Mouse (Mus musculus): Measurements from ENCODE around the gene Gprin3. TPM values are rescaled to one million over a fixed set of nuclear protein-coding genes. Genes with fewer than 3 reads are reported as not detected.

Gprin3 gene
- 2.2 and 2.7 TPM in 2 replicates for polyA plus RNA-seq (2015; fragmentation: Nextera tagmentation; extraction: Ambion mirVana)

DNA sequence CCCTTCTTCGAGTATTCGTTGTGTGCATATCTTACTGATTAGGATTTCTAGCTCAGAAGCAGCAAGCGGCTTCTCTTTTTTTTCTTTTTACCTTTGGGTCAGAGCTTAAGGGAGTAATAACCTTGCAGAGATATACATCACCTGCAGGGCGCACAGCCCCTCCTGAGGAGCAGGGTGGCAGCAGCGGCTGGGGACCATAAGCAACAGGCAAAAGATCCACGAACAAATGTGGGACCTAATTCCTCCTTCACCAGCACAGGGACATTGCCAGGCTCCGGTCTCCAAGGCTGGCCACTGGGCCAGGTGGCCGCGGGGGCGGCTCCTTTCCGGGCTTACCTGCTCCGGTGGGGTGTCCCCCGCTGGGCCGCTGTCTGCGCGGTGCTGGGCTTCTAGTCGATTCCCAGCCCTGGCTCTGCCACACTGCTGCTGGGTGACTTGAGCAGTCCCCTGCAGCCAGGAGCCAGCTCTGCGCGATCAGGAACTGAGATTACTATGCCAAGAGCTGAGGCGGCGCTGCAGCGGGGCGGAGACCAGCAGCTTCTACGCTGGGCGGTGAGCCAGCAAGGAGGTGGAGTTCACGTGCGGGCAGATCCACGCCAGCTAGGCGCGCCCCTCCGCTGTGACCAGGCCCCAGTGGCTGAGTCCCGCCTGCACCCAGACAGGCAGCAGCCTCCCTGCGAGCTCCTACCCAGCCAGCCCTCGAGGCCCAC is at the start of gene Gprin3:
Gene Gprin3, minus strand, starts transcription at position 471 of the 710 bp plus-strand sequence.
- Histone ChIP-seq H3K27ac (replicated peaks) (peak within 1 kb of the TSS; percentile 55), H3K4me3 (replicated peaks) (peak within 1 kb of the TSS; percentile 49), H3K9ac (peak within 1 kb of the TSS; percentile 9; the same call in 1 of the 2 replicates), H3K9me3 (replicated peaks) (no peaks in the 10 kb centered on the region), H3K4me2 (replicated peaks) (peak within 1 kb of the TSS; percentile 87), H3K36me3 (no peaks in the 10 kb centered on the region), H3K4me1 (peaks cover 13% of the 10 kb centered on the region), H3K27me3 (no peaks in the 10 kb centered on the region)
- WGBS = 7% methylated on average over 34 of the region's 34 CpGs
- ATAC-seq (ENCODE audit: insufficient number of reproducible peaks, low FRiP score, low TSS enrichment, low read depth) = peak; percentile 92

DNA sequence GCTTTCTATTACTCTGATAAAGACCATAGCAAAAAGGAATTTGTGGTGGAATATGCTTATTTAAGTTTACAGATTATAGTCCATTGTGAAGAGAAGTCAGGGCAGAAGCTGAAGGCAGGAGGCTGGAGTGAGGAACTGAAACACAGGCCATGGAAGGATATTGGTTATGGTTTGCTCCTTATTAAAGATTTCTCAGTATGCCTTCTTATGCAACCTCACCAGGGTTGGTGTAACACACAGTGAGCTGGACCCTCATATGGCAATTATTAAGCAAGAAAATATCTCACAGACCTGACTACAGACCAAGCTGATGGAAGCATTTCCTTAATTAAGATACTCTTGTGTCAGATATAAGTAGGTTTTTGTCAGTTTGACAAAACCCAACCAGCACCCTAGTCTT is 32.8 kb upstream of the Gprin3 start:
- no peak overlapping the region for H3K4me3 ChIP-seq (replicated peaks)
- H3K27ac ChIP-seq (replicated peaks) = no peak overlapping the region
- no peak overlapping the region for H3K9ac ChIP-seq
- H3K4me1 ChIP-seq = no peaks in the 10 kb centered on the region
- H3K9me3 ChIP-seq (replicated peaks) = no peaks in the 10 kb centered on the region
- no peak overlapping the region for H3K4me2 ChIP-seq (replicated peaks)
- H3K36me3 ChIP-seq = no peaks in the 10 kb centered on the region
- no peak for ATAC-seq (ENCODE audit: insufficient number of reproducible peaks, low FRiP score, low TSS enrichment, low read depth)
- no peaks in the 10 kb centered on the region for H3K27me3 ChIP-seq

DNA sequence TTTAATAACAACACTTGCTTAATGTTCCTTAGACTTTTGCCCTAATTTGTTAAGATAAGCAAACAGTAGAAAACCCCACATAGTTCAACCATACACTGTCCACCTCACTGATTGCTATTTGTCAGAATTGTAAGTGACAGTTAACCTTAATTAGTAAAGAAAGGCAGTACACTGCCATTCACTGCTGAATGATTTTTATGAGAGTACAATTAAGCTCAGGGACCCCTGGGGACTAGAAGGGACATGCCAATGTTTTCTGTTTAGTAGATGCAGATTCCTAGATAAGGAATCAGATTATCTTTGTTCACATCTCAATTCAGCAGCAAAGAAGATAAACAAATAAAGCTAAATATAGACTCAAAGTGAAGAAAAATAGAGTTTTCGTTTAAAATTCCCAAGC is 30.0 kb upstream of the Gprin3 start:
- 56% methylated on average over 1 of the region's 1 CpGs for WGBS
- no peak overlapping the region for H3K4me2 ChIP-seq (replicated peaks)
- H3K4me3 ChIP-seq (replicated peaks) = no peak overlapping the region
- H3K9ac ChIP-seq = no peak overlapping the region
- H3K27ac ChIP-seq (replicated peaks) = no peak overlapping the region
- no peaks in the 10 kb centered on the region for H3K9me3 ChIP-seq (replicated peaks)
- H3K36me3 ChIP-seq = no peaks in the 10 kb centered on the region
- no peaks in the 10 kb centered on the region for H3K27me3 ChIP-seq
- no peaks in the 10 kb centered on the region for H3K4me1 ChIP-seq
- ATAC-seq (ENCODE audit: insufficient number of reproducible peaks, low FRiP score, low TSS enrichment, low read depth) = no peak

DNA sequence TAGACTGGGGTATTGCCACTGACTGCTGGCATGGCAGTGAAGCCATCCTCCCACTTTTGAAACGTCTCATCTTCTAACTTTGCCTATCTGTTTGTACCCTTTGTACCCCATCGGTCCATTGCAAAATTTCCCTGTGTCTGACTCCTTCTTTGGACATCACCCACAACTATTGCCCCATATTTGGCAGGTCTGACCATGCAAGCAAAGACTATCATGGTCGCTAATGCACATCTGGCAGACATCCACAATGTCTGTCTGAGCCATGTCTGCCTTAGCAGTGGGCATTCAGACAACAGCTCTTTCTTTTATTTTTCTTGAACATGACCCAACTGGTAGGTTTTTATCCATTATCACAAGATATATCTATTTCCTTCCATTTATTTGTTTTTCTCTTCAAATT is 25.3 kb upstream of the Gprin3 start:
- ATAC-seq (ENCODE audit: insufficient number of reproducible peaks, low FRiP score, low TSS enrichment, low read depth) = no peak
- no peaks in the 10 kb centered on the region for H3K36me3 ChIP-seq

DNA sequence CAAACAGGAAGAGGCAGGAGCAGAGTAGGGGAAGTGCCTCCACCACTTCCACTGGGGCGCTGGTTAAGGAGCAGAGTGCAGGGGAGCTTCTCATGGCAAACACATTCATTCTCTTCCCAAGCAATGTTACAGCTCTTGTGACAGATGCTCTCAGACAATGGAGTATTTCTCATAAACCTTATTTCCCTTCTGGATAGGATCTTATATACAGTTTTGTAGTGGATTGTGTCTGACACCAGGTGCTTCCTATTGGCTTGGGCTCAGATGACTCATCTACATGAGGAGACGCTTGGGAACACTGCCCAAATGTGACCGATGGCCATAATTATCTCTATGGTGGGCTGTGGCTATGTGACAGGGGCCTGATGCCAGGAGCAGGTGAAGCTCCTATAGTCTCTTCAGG is 19.0 kb upstream of the Gprin3 start:
- Histone ChIP-seq H3K27ac (replicated peaks) (no peak overlapping the region), H3K4me1 (no peaks in the 10 kb centered on the region), H3K9ac (no peak overlapping the region), H3K4me2 (replicated peaks) (no peak overlapping the region), H3K9me3 (replicated peaks) (no peaks in the 10 kb centered on the region), H3K4me3 (replicated peaks) (no peak overlapping the region), H3K27me3 (no peaks in the 10 kb centered on the region), H3K36me3 (no peaks in the 10 kb centered on the region)
- WGBS = 65% methylated on average over 3 of the region's 3 CpGs
- ATAC-seq (ENCODE audit: insufficient number of reproducible peaks, low FRiP score, low TSS enrichment, low read depth) = no peak

More for the DNA sequence above, 25.3 kb upstream of the Gprin3 start:
- no peaks in the 10 kb centered on the region for H3K9me3 ChIP-seq (replicated peaks)
- 71% methylated on average over 3 of the region's 3 CpGs for WGBS
- H3K4me3 ChIP-seq (replicated peaks) = no peak overlapping the region
- no peaks in the 10 kb centered on the region for H3K4me1 ChIP-seq
- H3K27ac ChIP-seq (replicated peaks) = no peak overlapping the region
- H3K9ac ChIP-seq = no peak overlapping the region
- no peak overlapping the region for H3K4me2 ChIP-seq (replicated peaks)
- no peaks in the 10 kb centered on the region for H3K27me3 ChIP-seq

DNA sequence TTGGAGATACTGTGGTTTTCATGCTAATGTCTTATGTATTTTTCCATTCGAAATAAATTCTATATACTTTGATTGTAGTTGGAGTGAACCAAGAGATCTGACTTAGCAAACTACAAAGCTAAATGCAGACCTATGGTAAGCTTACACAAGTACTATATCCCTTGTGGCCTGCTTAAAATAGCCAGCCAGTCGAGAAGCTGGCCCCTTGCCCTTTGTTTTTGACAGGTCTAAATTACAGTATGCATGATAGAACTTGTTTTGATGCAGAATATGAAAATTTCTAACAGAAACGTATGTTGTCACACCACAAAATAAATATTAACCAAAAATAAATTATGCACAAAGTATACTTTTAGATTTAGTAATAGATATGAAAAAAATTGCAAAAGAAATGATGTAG is 9.8 kb upstream of the Gprin3 start:
- Histone ChIP-seq H3K36me3 (no peaks in the 10 kb centered on the region), H3K4me3 (replicated peaks) (no peak overlapping the region), H3K4me2 (replicated peaks) (no peak overlapping the region), H3K27ac (replicated peaks) (no peak overlapping the region), H3K4me1 (no peaks in the 10 kb centered on the region), H3K9me3 (replicated peaks) (no peaks in the 10 kb centered on the region), H3K27me3 (no peaks in the 10 kb centered on the region), H3K9ac (no peak overlapping the region)
- 47% methylated on average over 3 of the region's 3 CpGs for WGBS
- ATAC-seq (ENCODE audit: insufficient number of reproducible peaks, low FRiP score, low TSS enrichment, low read depth) = no peak

DNA sequence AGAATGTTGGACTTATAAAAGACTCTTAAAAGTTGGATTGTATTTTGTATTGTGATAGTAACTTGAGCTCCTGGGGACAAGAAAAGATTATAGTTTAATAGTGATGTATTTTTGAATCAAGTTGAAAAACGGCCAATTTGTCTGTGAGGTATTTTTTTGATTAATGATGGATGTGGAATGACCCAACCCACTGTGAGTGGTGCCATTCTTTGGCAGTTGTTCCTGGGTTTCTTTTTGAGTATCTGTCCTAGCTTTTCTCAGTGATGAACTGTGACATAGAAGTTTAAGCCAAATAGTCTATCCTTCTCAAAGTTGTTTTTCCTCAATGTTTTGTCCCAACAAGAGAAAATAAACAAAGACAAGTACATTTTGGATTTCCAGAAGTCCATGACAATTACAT is 7.0 kb upstream of the Gprin3 start:
- Histone ChIP-seq H3K4me2 (replicated peaks) (no peak overlapping the region), H3K4me1 (no peaks in the 10 kb centered on the region), H3K9ac (no peak overlapping the region), H3K9me3 (replicated peaks) (no peaks in the 10 kb centered on the region), H3K4me3 (replicated peaks) (no peak overlapping the region), H3K36me3 (no peaks in the 10 kb centered on the region), H3K27me3 (no peaks in the 10 kb centered on the region), H3K27ac (replicated peaks) (no peak overlapping the region)
- WGBS = 48% methylated on average over 1 of the region's 1 CpGs
- ATAC-seq (ENCODE audit: insufficient number of reproducible peaks, low FRiP score, low TSS enrichment, low read depth) = no peak

DNA sequence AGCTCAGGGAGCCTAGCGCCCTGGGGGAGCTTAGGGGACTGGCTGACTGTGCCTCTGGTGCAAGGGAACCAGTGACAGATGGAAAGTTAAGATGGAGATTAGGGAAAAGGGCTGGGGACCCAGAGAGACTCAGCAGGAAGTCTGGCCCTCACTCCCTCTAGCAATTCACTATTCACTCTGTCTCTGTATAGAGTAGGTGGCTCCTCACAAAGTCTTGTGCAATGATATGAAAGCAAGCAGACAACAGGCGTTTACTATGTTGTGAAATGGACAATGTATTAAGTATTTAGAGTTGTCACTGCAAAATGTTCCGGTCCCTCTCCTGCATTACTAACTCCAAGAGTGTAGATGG is 416 bp upstream of the Gprin3 start:
- Histone ChIP-seq H3K9me3 (replicated peaks) (no peaks in the 10 kb centered on the region), H3K9ac (peak overlapping the region; percentile 9; the same call in 1 of the 2 replicates), H3K4me2 (replicated peaks) (peak overlapping the region; percentile 87), H3K27me3 (no peaks in the 10 kb centered on the region), H3K36me3 (no peaks in the 10 kb centered on the region), H3K27ac (replicated peaks) (peak overlapping the region; percentile 55), H3K4me3 (replicated peaks) (peak overlapping the region; percentile 49), H3K4me1 (peaks cover 13% of the 10 kb centered on the region)
- WGBS = 36% methylated on average over 3 of the region's 3 CpGs
- peak; percentile 63 for ATAC-seq (ENCODE audit: insufficient number of reproducible peaks, low FRiP score, low TSS enrichment, low read depth)

DNA sequence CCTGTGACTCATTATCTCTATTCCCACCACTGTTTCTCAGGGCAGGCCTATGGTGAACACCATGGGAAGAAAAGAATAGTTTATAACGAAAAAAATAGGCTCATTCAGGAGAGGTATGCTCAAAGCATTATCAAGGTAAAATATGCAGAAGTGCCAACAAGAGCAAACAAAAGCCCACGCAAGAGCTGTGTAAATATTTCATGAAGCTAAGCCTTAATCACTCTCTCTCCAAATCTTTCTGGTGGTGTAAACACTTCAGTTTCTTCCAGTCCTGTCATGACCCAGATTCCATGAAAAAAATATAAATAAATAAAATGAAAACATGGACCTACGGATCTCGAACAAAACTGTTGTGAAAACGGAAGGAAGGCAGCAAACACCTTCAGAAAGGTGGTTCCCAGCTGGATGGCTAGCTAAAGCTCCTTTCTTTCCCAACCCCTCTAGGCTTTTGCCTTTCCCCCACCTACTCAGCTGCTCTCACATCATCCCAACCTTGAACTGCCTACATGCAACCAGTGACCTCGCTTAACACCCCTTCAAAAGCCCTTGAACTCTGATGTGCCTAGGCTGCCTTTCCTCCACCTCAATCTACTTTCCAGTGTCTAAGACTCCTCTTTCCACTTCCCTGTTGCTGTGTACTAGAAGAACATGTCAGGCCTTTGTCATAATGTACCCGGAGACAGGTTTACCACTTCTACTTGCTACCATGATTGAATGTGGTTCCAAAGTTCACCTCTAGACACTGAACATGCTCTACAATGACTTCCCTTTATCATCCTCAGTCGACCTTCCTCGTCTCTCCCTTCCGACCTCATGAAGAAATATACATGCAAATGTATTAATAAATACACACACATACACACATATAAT is 988 bp downstream of the Gprin3 start:
- Histone ChIP-seq H3K4me2 (replicated peaks) (peak overlapping the region; percentile 87), H3K36me3 (no peaks in the 10 kb centered on the region), H3K4me3 (replicated peaks) (peak overlapping the region; percentile 49), H3K9me3 (replicated peaks) (no peaks in the 10 kb centered on the region), H3K4me1 (peaks cover 13% of the 10 kb centered on the region), H3K27me3 (no peaks in the 10 kb centered on the region), H3K27ac (replicated peaks) (no peak overlapping the region), H3K9ac (no peak overlapping the region)
- 80% methylated on average over 10 of the region's 10 CpGs for WGBS
- ATAC-seq (ENCODE audit: insufficient number of reproducible peaks, low FRiP score, low TSS enrichment, low read depth) = no peak

DNA sequence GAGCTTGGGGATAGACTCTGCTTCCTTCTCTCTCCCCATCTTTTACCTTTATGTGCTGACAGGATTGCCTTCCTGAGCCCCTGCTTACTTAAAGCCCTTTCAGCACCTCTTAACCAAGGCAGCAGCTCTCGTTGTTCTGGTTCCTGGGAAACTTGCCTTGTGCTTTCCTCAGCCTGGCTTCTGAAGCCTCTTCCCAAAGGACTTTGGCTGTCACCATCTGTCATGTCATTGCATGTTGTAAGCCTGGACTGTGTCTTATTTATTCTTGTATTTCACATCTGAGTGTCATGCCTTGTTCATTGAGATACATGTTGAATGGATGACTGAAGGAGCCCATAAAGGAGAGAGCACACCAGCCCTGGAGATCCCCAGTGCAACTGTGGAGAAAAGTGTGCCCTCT is 2.3 kb downstream of the Gprin3 start:
- no peak overlapping the region for H3K27ac ChIP-seq (replicated peaks)
- H3K4me2 ChIP-seq (replicated peaks) = no peak overlapping the region
- H3K9me3 ChIP-seq (replicated peaks) = no peaks in the 10 kb centered on the region
- 39% methylated on average over 1 of the region's 1 CpGs for WGBS
- no peak overlapping the region for H3K4me3 ChIP-seq (replicated peaks)
- no peaks in the 10 kb centered on the region for H3K27me3 ChIP-seq
- no peak overlapping the region for H3K9ac ChIP-seq
- no peaks in the 10 kb centered on the region for H3K36me3 ChIP-seq
- H3K4me1 ChIP-seq = peaks cover 13% of the 10 kb centered on the region
- ATAC-seq (ENCODE audit: insufficient number of reproducible peaks, low FRiP score, low TSS enrichment, low read depth) = no peak

DNA sequence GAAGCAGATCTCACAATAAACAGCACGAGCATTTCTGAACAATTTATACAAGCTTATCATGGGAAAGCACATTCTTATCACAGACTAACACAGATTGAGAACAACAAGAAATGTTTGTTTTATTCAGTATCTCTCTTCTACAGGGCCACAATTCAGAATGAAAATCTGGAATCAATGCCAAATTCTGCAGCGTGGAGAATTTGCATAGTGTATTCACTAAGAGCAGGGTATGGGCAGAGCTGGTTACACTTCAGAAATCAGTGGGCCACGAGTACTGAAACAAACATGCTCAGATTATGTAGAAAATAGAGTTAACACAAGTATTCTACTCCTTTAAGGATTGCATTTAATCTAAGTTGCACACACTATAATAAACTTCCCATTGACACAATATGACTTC is 6.8 kb downstream of the Gprin3 start:
- no peak overlapping the region for H3K4me3 ChIP-seq (replicated peaks)
- H3K9ac ChIP-seq = no peak overlapping the region
- H3K9me3 ChIP-seq (replicated peaks) = no peaks in the 10 kb centered on the region
- no peaks in the 10 kb centered on the region for H3K4me1 ChIP-seq
- no peaks in the 10 kb centered on the region for H3K27me3 ChIP-seq
- no peak overlapping the region for H3K27ac ChIP-seq (replicated peaks)
- no peaks in the 10 kb centered on the region for H3K36me3 ChIP-seq
- no peak overlapping the region for H3K4me2 ChIP-seq (replicated peaks)
- ATAC-seq (ENCODE audit: insufficient number of reproducible peaks, low FRiP score, low TSS enrichment, low read depth) = no peak
- WGBS = 52% methylated on average over 3 of the region's 3 CpGs

Data from embryonic facial prominence, embryonic 15.5 days (tissue).